Mouse (Mus musculus): ENCODE results near the gene Samd5. TPM values are rescaled to one million over a fixed set of nuclear protein-coding genes. Genes with fewer than 3 reads are reported as not detected.

Gene Samd5
- total RNA-seq, 4 experiments from 2014 or later, result 15.4 to 17.0 (median 16.5) TPM

- DNase-seq (ENCODE audit: low spot score in 2 of 2), result peak; percentile 11 to 29
Measured at GRCm38 (mm10) chr10:9650050-9650825, 24.8 kb downstream of the Samd5 start.

GRCm38 (mm10) chr10:9648464-9648863 lies 26.5 kb downstream of the Samd5 start:
- DNase-seq (ENCODE audit: low spot score in 2 of 2), result no peak

- no peak for DNase-seq (ENCODE audit: low spot score in 2 of 2)
Measured at GRCm38 (mm10) chr10:9647741-9648140, 27.3 kb downstream of the Samd5 start.

- DNase-seq (ENCODE audit: low spot score in 2 of 2), result no peak
Measured at GRCm38 (mm10) chr10:9646391-9646790, 28.6 kb downstream of the Samd5 start.

GRCm38 (mm10) chr10:9643531-9643930 lies 31.5 kb downstream of the Samd5 start:
- DNase-seq (ENCODE audit: low spot score in 2 of 2), result no peak

GRCm38 (mm10) chr10:9642077-9642476 lies 32.9 kb downstream of the Samd5 start:
- peak in 1 of 2 experiments; percentile 18 for DNase-seq (ENCODE audit: low spot score in 2 of 2)

GRCm38 (mm10) chr10:9640678-9641077 lies 34.3 kb downstream of the Samd5 start:
- no peak for DNase-seq (ENCODE audit: low spot score in 2 of 2)

GRCm38 (mm10) chr10:9640056-9640455 lies 35.0 kb downstream of the Samd5 start:
- no peak for DNase-seq (ENCODE audit: low spot score in 2 of 2)

GRCm38 (mm10) chr10:9625356-9625755 lies 49.7 kb downstream of the Samd5 start:
- no peak for DNase-seq (ENCODE audit: low spot score in 2 of 2)

- DNase-seq (ENCODE audit: low spot score in 2 of 2), result no peak
Measured at GRCm38 (mm10) chr10:9621926-9622688, 52.9 kb downstream of the Samd5 start.

- no peak for DNase-seq (ENCODE audit: low spot score in 2 of 2)
Measured at GRCm38 (mm10) chr10:9621055-9621454, 54.0 kb downstream of the Samd5 start.

GRCm38 (mm10) chr10:9615009-9615408 lies 60.0 kb downstream of the Samd5 start:
- no peak for DNase-seq (ENCODE audit: low spot score in 2 of 2)

- DNase-seq (ENCODE audit: low spot score in 2 of 2), result no peak
Measured at GRCm38 (mm10) chr10:9608854-9609253, 66.2 kb downstream of the Samd5 start.

- no peak for DNase-seq (ENCODE audit: low spot score in 2 of 2)
Measured at GRCm38 (mm10) chr10:9607155-9607554, 67.9 kb downstream of the Samd5 start.

- DNase-seq (ENCODE audit: low spot score in 2 of 2), result peak in 1 of 2 experiments; percentile 39
Measured at GRCm38 (mm10) chr10:9605635-9606034, 69.4 kb downstream of the Samd5 start.

GRCm38 (mm10) chr10:9603290-9603689 lies 71.7 kb downstream of the Samd5 start:
- no peak for DNase-seq (ENCODE audit: low spot score in 2 of 2)

GRCm38 (mm10) chr10:9602845-9603244 lies 72.2 kb downstream of the Samd5 start:
- no peak for DNase-seq (ENCODE audit: low spot score in 2 of 2)

- no peak for DNase-seq (ENCODE audit: low spot score in 2 of 2)
Measured at GRCm38 (mm10) chr10:9602389-9602788, 72.6 kb downstream of the Samd5 start.

- no peak for DNase-seq (ENCODE audit: low spot score in 2 of 2)
Measured at GRCm38 (mm10) chr10:9596228-9596627, 78.8 kb downstream of the Samd5 start.

GRCm38 (mm10) chr10:9594666-9595065 lies 80.3 kb downstream of the Samd5 start:
- DNase-seq (ENCODE audit: low spot score in 2 of 2), result no peak

- DNase-seq (ENCODE audit: low spot score in 2 of 2), result peak in 1 of 2 experiments; percentile 20
Measured at GRCm38 (mm10) chr10:9590606-9591005, 84.4 kb downstream of the Samd5 start.

- peak; percentile 14 to 36 for DNase-seq (ENCODE audit: low spot score in 2 of 2)
Measured at GRCm38 (mm10) chr10:9586328-9586727, 88.7 kb downstream of the Samd5 start.

GRCm38 (mm10) chr10:9579374-9579773 lies 95.6 kb downstream of the Samd5 start:
- no peak for DNase-seq (ENCODE audit: low spot score in 2 of 2)

Measured in layer of hippocampus, adult 8-10 months (tissue).